Mouse (Mus musculus) bone marrow macrophage, adult 2 months (primary cell): ENCODE measurements around the gene Zfp94.

Experiments used
- CTCF ChIP-seq: IDR thresholded peaks from 2 replicates; pipeline ENCODE4 v1.5.1; 2012; ENCODE audit warnings: low read depth, mild to moderate bottlenecking, low read length, moderate library complexity
- POLR2A ChIP-seq: IDR thresholded peaks from 2 replicates; pipeline ENCODE4 v1.6.1; 2012; ENCODE audit warnings: mild to moderate bottlenecking, low read depth, low read length, borderline replicate concordance

DNA sequence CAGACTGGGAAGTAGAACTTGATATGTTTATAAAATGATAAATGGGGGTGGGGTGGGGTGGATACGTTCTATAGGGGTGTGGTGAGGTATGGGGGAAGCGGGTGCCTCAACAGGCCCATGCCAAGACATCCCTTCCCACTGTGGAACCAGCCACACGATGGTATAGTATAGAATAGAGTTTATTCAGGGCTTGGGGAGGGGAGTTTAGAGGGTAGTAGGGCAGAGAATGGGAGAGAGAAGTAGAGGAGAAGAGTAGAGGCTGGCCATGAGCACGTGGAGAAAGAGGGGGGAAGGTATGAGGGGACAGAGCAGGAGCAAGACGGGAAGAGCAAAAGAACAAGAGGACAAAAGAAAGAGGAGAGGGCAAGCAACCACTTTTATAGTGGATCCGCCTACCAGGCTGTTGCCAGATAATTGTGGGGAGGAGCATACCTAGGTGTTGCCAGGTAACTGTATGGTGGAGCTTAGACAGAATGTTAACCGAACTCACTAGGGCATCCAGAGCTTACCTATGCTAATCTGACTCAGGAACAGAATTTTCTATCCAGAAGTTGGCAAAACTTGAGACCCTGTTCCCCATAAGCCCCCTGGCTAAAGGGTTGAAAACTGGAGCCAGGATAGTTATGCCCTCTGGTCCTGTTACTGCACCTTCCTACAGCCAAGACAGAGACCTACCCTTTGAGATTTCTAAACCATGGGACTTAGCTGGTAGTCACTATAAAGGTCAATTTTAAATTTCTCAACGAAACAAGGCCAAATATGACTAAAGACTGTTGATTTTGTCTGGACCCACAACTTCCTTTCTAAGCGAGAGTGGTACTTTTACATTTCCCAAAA lies 62.5 kb downstream of the Zfp94 start:
- TF ChIP-seq POLR2A (no peak), CTCF (no peak)
